Mouse (Mus musculus) kidney, postnatal 14 days (tissue): ENCODE results near the gene Serpina3k.
"Not testable (repeated sequence)": the region's sequence is repeated elsewhere in the genome, so short reads cannot be mapped to it uniquely, and the experiment has no call there.

Experiments used
- DNase-seq: peaks from one replicate; pipeline ENCODE4 v3.0.0; 2022; ENCODE audit warnings: mixed read lengths

Gene Serpina3k

GRCm38 (mm10) chr12:104391057-104391456, 52.8 kb downstream of the Serpina3k start:
- not testable (repeated sequence) for DNase-seq
